Mouse (Mus musculus): ENCODE data around the gene Zdhhc14. TPM values are rescaled to one million over a fixed set of nuclear protein-coding genes. Genes with fewer than 3 reads are reported as not detected.
A peak's percentile ranks its signal among the peaks of the same experiment; 100 is the strongest.

The Zdhhc14 gene
- polyA plus RNA-seq, 1 experiment: 24.8 TPM

DNA sequence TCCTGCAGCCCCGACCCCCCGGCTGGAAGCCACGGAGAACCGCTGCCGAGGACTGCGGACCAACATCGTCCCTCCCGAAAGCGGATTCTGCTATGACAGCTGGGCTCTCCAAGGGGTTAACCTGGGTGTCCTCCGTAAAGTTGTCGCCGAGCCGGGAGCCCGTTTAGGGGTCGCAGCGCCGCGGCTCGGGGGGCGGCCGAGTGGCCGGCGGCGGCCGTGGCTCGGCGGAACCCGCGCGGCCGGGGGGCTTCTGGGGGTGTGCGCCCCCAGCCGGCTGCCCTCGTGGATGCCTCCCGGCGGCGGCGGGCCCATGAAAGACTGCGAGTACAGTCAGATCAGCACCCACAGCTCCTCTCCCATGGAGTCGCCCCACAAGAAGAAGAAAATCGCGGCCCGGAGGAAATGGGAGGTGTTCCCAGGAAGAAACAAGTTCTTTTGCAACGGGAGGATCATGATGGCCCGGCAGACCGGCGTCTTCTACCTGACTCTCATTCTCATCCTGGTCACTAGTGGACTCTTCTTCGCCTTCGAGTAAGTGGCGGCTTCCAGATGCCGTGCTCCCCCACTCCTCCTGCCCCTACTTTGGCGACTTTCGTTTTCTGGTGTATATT lies 909 bp downstream of the Zdhhc14 start:
- Histone ChIP-seq H3K4me3 (replicated peaks; ENCODE audit: insufficient read depth, low read depth, low read length) (peak overlapping the region; percentile 81), H3K27ac (ENCODE audit: insufficient read depth, low read length) (peak overlapping the region; percentile 85), H3K4me1 (ENCODE audit: control insufficient read depth, insufficient read depth, low read length) (peaks cover 6% of the 10 kb centered on the region), H3K27me3 (ENCODE audit: control insufficient read depth, insufficient read depth, low read length) (no peaks in the 10 kb centered on the region)
- peak; percentile 56 to 65 for DNase-seq
- 1% methylated on average over 53 of the region's 53 CpGs for WGBS
- no peak for TF ChIP-seq CTCF (IDR thresholded peaks at IDR 0.05; ENCODE audit: borderline replicate concordance, insufficient read depth, low read depth, low read length)
- TF ChIP-seq POLR2A (IDR thresholded peaks at IDR 0.05; ENCODE audit: borderline replicate concordance, insufficient read depth, low read length): no peak

DNA sequence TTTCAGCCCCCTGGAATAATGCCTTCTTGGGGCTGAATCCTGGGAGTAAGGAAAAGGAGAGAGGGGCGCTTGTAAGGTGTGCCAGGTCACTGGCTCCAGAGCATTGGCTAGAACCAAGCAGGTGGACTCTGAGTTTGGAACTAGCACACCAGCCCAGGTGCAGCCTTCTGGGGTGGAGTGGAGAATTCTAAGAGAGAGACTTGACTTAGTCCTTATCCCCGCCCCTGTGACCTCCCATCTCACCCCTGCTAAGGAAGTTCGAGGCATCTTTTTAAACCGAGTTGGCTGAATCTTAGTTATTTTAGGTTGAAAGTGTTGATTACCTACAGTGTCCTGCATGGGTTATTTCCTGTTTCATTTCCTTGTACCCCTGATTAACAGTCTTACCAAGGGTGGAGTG lies 1.5 kb downstream of the Zdhhc14 start:
- H3K27me3 ChIP-seq (ENCODE audit: control insufficient read depth, insufficient read depth, low read length): no peaks in the 10 kb centered on the region
- 14% methylated on average over 4 of the region's 4 CpGs for WGBS
- H3K27ac ChIP-seq (ENCODE audit: insufficient read depth, low read length): 0 out of 2 replicates have a peak overlapping the region, but pooled peaks have one; percentile 85
- peaks cover 10% of the 10 kb centered on the region for H3K4me1 ChIP-seq (ENCODE audit: control insufficient read depth, insufficient read depth, low read length)
- TF ChIP-seq POLR2A (IDR thresholded peaks at IDR 0.05; ENCODE audit: borderline replicate concordance, insufficient read depth, low read length) (no peak), CTCF (IDR thresholded peaks at IDR 0.05; ENCODE audit: borderline replicate concordance, insufficient read depth, low read depth, low read length) (no peak)
- DNase-seq: no peak
- H3K4me3 ChIP-seq (replicated peaks; ENCODE audit: insufficient read depth, low read depth, low read length): peak overlapping the region; percentile 81

DNA sequence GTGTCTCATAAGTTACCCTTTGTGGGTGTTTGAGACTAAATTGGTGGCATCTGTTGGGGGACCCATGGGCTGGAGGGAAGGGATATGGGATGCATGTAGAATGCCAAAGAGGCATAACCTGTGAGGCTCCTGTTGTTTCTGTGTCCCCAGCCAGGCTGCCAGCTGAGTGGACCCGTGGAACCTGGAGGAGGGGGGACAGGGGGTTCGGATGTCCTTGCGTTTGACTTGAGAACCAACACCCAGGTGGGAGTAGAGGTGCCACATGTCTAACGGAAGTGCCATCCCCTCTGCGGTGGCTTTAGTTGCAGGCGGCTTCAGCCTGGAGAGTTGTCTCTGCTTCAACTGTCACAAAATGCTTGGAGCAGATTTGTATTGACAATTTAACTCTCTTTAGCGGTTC lies 2.5 kb downstream of the Zdhhc14 start:
- Histone ChIP-seq H3K4me1 (ENCODE audit: control insufficient read depth, insufficient read depth, low read length) (peaks cover 10% of the 10 kb centered on the region), H3K27me3 (ENCODE audit: control insufficient read depth, insufficient read depth, low read length) (no peaks in the 10 kb centered on the region), H3K27ac (ENCODE audit: insufficient read depth, low read length) (peak overlapping the region; percentile 3), H3K4me3 (replicated peaks; ENCODE audit: insufficient read depth, low read depth, low read length) (peak overlapping the region; percentile 81)
- peak; percentile 29 to 49 for DNase-seq
- WGBS: 14% methylated on average over 7 of the region's 7 CpGs
- TF ChIP-seq POLR2A (IDR thresholded peaks at IDR 0.05; ENCODE audit: borderline replicate concordance, insufficient read depth, low read length) (no peak), CTCF (IDR thresholded peaks at IDR 0.05; ENCODE audit: borderline replicate concordance, insufficient read depth, low read depth, low read length) (no peak)

DNA sequence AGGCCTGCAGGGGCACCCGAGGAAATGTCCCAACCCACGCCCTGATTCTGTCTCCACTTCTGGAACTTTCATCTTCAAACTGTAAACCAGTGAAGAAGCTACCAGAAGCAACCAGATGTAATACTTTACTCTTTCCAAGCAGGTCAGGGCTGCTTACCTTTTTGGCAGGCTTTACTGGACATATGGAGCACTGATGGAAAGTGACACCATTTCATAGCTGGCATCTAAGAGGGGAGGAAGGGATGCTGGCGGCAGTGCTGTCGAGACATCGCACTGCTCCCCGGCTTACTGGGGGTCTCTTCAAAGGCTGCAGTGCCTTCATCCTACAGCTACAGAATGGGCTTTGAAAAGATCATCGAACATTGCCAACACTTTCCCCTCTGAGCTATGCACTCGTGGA lies 5.3 kb downstream of the Zdhhc14 start:
- TF ChIP-seq CTCF (IDR thresholded peaks at IDR 0.05; ENCODE audit: borderline replicate concordance, insufficient read depth, low read depth, low read length) (no peak), POLR2A (IDR thresholded peaks at IDR 0.05; ENCODE audit: borderline replicate concordance, insufficient read depth, low read length) (no peak)
- H3K4me3 ChIP-seq (replicated peaks; ENCODE audit: insufficient read depth, low read depth, low read length): peak overlapping the region; percentile 48
- peak; percentile 60 to 86 for DNase-seq
- no peaks in the 10 kb centered on the region for H3K27me3 ChIP-seq (ENCODE audit: control insufficient read depth, insufficient read depth, low read length)
- WGBS: 26% methylated on average over 8 of the region's 8 CpGs
- H3K27ac ChIP-seq (ENCODE audit: insufficient read depth, low read length): peak overlapping the region; percentile 64; the same call in 1 of the 2 replicates
- peaks cover 11% of the 10 kb centered on the region for H3K4me1 ChIP-seq (ENCODE audit: control insufficient read depth, insufficient read depth, low read length)

DNA sequence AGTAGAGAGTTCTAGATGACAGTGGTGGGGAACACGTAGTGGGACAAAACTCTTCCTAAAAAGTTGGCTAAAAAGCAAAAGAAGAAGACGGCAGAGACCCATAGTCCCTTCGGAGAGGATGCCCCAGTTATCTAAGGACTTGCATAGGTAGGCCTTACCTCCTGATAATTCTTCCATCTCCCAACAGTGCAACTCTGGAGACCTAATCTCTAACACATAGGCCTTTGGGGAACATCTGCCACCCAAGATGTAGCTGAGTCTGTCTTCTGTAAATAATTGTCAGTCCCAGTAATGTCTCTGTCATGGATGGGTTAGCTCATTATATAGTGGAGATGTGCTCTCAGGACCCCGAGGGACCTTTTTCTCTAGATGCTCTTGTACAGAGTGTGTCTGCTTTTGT lies 6.6 kb downstream of the Zdhhc14 start:
- H3K27ac ChIP-seq (ENCODE audit: insufficient read depth, low read length): no peak overlapping the region
- TF ChIP-seq CTCF (IDR thresholded peaks at IDR 0.05; ENCODE audit: borderline replicate concordance, insufficient read depth, low read depth, low read length) (no peak), POLR2A (IDR thresholded peaks at IDR 0.05; ENCODE audit: borderline replicate concordance, insufficient read depth, low read length) (no peak)
- 86% methylated on average over 4 of the region's 4 CpGs for WGBS
- peaks cover 12% of the 10 kb centered on the region for H3K4me1 ChIP-seq (ENCODE audit: control insufficient read depth, insufficient read depth, low read length)
- no peaks in the 10 kb centered on the region for H3K27me3 ChIP-seq (ENCODE audit: control insufficient read depth, insufficient read depth, low read length)
- no peak overlapping the region for H3K4me3 ChIP-seq (replicated peaks; ENCODE audit: insufficient read depth, low read depth, low read length)
- DNase-seq: no peak

DNA sequence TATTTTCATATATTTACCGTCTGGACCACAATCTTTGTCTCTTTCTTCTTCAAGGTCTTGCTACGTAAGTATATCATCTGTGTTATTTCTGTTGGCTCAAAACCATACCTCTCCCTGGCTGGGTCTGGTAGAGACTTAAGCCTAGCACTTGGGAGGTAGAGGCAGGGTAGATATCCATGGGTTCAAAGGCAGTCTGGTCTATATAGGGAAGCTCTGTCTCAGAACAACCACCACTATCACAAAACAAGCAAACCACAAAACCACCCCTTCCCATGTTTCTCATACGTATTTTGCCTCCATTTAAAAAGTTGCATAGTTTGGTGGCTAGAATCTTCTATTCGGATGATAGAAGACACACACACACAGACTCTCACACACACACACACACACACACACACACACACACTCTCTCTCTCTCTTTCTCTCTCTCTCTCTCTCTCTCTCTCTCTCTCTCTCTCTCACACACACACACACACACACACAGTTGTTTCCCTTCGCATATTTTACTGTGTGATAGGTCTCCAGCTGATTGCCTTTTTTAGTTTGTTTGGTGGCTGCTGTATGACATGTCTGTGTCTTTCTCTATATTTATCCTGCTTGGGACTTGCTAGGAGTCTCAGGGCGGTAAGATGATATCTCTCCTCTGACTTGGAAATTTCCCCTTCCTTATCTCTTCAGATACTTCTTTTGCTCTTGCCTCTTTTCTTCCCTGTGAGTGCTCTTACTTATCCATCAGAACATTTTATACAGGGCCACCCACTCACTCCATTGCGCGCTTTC lies 11.8 kb downstream of the Zdhhc14 start:
- TF ChIP-seq CTCF (IDR thresholded peaks at IDR 0.05; ENCODE audit: borderline replicate concordance, insufficient read depth, low read depth, low read length): no peak
- TF ChIP-seq POLR2A (IDR thresholded peaks at IDR 0.05; ENCODE audit: borderline replicate concordance, insufficient read depth, low read length): no peak
- Histone ChIP-seq H3K4me3 (replicated peaks; ENCODE audit: insufficient read depth, low read depth, low read length) (no peak overlapping the region), H3K27me3 (ENCODE audit: control insufficient read depth, insufficient read depth, low read length) (no peaks in the 10 kb centered on the region), H3K27ac (ENCODE audit: insufficient read depth, low read length) (no peak overlapping the region), H3K4me1 (ENCODE audit: control insufficient read depth, insufficient read depth, low read length) (peaks cover 19% of the 10 kb centered on the region)
- WGBS: 85% methylated on average over 8 of the region's 8 CpGs
- no peak for DNase-seq

DNA sequence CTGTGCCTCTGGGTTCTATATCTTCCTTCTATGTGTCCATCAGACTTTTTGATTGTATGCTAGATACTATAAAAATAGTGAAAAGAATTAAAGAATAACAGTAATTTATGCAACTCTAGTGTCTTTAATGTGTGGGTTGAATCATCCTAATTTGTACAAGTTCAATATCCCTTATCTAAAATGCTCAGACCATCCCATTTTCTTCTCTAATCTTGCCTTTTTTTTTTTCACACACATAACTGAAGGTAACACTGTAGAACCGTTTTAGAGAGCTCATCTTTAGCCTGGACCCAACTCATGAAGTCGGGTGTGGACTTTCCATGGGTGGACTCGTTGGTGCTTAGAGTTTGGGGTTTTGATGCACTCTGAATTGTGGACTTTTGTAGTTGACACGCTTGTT lies 12.6 kb downstream of the Zdhhc14 start:
- peaks cover 19% of the 10 kb centered on the region for H3K4me1 ChIP-seq (ENCODE audit: control insufficient read depth, insufficient read depth, low read length)
- 88% methylated on average over 4 of the region's 4 CpGs for WGBS
- no peak for TF ChIP-seq POLR2A (IDR thresholded peaks at IDR 0.05; ENCODE audit: borderline replicate concordance, insufficient read depth, low read length)
- TF ChIP-seq CTCF (IDR thresholded peaks at IDR 0.05; ENCODE audit: borderline replicate concordance, insufficient read depth, low read depth, low read length): no peak
- H3K27me3 ChIP-seq (ENCODE audit: control insufficient read depth, insufficient read depth, low read length): no peaks in the 10 kb centered on the region
- H3K4me3 ChIP-seq (replicated peaks; ENCODE audit: insufficient read depth, low read depth, low read length): no peak overlapping the region
- DNase-seq: no peak
- H3K27ac ChIP-seq (ENCODE audit: insufficient read depth, low read length): no peak overlapping the region

DNA sequence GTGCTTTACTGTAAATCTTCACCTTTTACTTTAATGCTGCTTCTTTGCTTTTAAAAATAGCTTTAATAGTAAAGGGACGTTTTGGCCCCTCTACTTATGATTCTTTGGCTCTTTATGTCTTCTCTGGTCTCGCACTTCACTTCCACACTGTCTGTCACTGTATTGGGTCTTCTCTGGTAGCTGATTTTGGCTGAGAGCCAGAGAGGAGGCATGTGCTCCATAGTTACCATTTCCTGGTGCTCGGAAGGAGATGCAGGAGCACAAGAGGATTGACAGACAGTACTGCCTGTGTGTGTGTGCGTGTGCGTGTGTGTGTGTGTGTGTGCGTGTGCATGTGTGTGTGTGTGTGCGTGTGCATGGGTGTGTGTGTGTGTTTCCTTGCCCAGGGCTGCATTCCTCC lies 14.2 kb downstream of the Zdhhc14 start:
- peak in 1 of 2 experiments; percentile 69 for DNase-seq
- TF ChIP-seq POLR2A (IDR thresholded peaks at IDR 0.05; ENCODE audit: borderline replicate concordance, insufficient read depth, low read length) (no peak), CTCF (IDR thresholded peaks at IDR 0.05; ENCODE audit: borderline replicate concordance, insufficient read depth, low read depth, low read length) (no peak)
- Histone ChIP-seq H3K4me3 (replicated peaks; ENCODE audit: insufficient read depth, low read depth, low read length) (no peak overlapping the region), H3K27me3 (ENCODE audit: control insufficient read depth, insufficient read depth, low read length) (no peaks in the 10 kb centered on the region), H3K4me1 (ENCODE audit: control insufficient read depth, insufficient read depth, low read length) (peaks cover 27% of the 10 kb centered on the region), H3K27ac (ENCODE audit: insufficient read depth, low read length) (no peak overlapping the region)
- 47% methylated on average over 7 of the region's 7 CpGs for WGBS

Data from cerebellum, adult 2 months (tissue).